Mouse (Mus musculus) hindbrain, embryonic 16.5 days (tissue): ENCODE data around the gene Tecpr1. TPM values are rescaled to one million over a fixed set of nuclear protein-coding genes. Genes with fewer than 3 reads are reported as not detected.

Experiments used
- ATAC-seq: fragments of 200-750 bp; cut with Nextera tagmentation; 2 replicates; pipeline ENCODE4 v1.8.0; 2017; ENCODE audit warnings: moderate TSS enrichment, moderate library complexity
- H3K27ac ChIP-seq: fragments of 300-500 bp; sonication (generic); 2 replicates; pipeline ENCODE4 v1.5.1; 2014; ENCODE audit warnings: low read depth, mild to moderate bottlenecking, control low read depth, low read length, moderate library complexity
- H3K27me3 ChIP-seq: fragments of 300-500 bp; sonication (generic); replicated peaks from 2 replicates; pipeline ENCODE4 v1.6.1; 2014; ENCODE audit warnings: low read length; ENCODE audit not compliant: control insufficient read depth, insufficient read depth
- H3K36me3 ChIP-seq: fragments of 300-500 bp; sonication (generic); 2 replicates; pipeline ENCODE4 v1.6.1; 2014; ENCODE audit warnings: mild to moderate bottlenecking, low read length, moderate library complexity, mixed read lengths; ENCODE audit not compliant: control insufficient read depth, insufficient read depth
- H3K4me1 ChIP-seq: fragments of 300-500 bp; sonication (generic); 2 replicates; pipeline ENCODE4 v1.6.1; 2014; ENCODE audit warnings: low read depth, low read length; ENCODE audit not compliant: control insufficient read depth, insufficient read depth
- H3K4me2 ChIP-seq: fragments of 300-500 bp; sonication (generic); 2 replicates; pipeline ENCODE4 v1.6.1; 2014; ENCODE audit warnings: mild to moderate bottlenecking, low read length, control low read depth, moderate library complexity
- H3K4me3 ChIP-seq: fragments of 300-500 bp; sonication (generic); 2 replicates; pipeline ENCODE4 v1.5.1; 2014; ENCODE audit warnings: mild to moderate bottlenecking, low read length, control low read depth, moderate library complexity
- H3K9ac ChIP-seq: fragments of 300-500 bp; sonication (generic); 2 replicates; pipeline ENCODE4 v1.6.1; 2014; ENCODE audit warnings: low read depth, mild to moderate bottlenecking, control low read depth, low read length, moderate library complexity
- H3K9me3 ChIP-seq: fragments of 300-500 bp; sonication (generic); 2 replicates; pipeline ENCODE4 v1.6.1; 2014; ENCODE audit warnings: mild to moderate bottlenecking, low read length, moderate library complexity; ENCODE audit not compliant: control insufficient read depth
- WGBS: fragments of 180-500 bp; shearing (Covaris S2); extraction: QIAGEN DNeasy Blood & Tissue Kit; methylation state at CpG from one replicate; pipeline ENCODE4 v1.1.7; 2014; 5-methylcytosine and 5-hydroxymethylcytosine counted together
- polyA plus RNA-seq: library from polyadenylated mRNA; unstranded; fragments of >200 nt; fragmentation: Nextera tagmentation; extraction: Ambion mirVana; gene quantifications from 2 replicates; pipeline ENCODE4 v1.2.1, GENCODE M21; 2015

The Tecpr1 gene
- polyA plus RNA-seq, 1 experiment from 2014 or later = 41.8 TPM

DNA sequence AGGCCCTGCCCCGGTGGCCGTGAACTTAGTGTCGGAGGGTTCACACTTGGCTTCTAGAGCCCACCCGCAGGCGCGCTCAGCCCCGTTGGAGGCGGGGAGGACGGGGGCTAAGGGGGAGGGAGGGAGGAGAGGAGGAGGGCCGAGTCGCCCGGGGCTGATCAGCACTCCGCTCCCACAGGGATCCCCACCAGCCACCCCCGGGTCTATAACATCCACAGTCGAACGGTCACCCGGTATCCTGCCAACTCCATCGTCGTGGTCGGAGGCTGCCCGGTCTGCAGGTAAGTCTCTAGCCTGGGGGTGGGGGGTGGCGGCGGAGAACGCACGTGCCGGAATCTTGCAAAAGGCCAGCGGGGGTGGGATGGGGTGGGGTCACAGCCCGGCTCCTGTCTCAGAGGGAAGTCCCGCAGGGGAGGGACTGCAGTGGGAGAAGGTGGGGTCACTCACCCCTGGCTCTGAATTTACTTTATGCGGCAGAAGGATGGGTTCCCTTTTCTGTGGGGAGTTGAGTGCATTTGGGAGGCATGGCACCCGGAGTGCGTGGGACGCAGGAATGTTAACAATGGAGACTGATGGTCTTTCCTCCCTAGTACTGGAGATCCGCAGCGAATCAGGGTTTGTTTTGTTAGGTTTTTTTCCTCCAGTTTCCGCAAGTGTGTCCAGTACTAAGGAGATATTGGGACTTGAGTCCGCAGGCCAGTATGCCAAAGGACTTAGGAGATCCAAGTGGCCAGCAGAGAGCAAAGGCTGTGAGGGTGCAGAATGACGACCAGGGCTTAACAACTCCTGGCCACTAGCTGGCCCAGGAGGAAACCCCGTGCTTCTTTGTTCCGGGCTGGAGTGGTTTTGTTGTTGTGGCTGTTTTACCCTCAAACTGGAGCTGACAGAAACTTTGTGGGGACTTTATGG is 32.5 kb upstream of the Tecpr1 start:
- no peak; the same call in none of the 2 replicates for ATAC-seq
- H3K9me3 ChIP-seq = no peaks in the 10 kb centered on the region
- no peaks in the 10 kb centered on the region for H3K27me3 ChIP-seq
- H3K4me3 ChIP-seq = peak overlapping the region; percentile 99
- H3K4me2 ChIP-seq = peak overlapping the region; percentile 81
- H3K4me1 ChIP-seq = peaks cover 40% of the 10 kb centered on the region
- peak overlapping the region; percentile 88 for H3K27ac ChIP-seq
- H3K36me3 ChIP-seq = no peaks in the 10 kb centered on the region
- WGBS = under 1% methylated on average over 40 of the region's 40 CpGs
- peak overlapping the region; percentile 97 for H3K9ac ChIP-seq

DNA sequence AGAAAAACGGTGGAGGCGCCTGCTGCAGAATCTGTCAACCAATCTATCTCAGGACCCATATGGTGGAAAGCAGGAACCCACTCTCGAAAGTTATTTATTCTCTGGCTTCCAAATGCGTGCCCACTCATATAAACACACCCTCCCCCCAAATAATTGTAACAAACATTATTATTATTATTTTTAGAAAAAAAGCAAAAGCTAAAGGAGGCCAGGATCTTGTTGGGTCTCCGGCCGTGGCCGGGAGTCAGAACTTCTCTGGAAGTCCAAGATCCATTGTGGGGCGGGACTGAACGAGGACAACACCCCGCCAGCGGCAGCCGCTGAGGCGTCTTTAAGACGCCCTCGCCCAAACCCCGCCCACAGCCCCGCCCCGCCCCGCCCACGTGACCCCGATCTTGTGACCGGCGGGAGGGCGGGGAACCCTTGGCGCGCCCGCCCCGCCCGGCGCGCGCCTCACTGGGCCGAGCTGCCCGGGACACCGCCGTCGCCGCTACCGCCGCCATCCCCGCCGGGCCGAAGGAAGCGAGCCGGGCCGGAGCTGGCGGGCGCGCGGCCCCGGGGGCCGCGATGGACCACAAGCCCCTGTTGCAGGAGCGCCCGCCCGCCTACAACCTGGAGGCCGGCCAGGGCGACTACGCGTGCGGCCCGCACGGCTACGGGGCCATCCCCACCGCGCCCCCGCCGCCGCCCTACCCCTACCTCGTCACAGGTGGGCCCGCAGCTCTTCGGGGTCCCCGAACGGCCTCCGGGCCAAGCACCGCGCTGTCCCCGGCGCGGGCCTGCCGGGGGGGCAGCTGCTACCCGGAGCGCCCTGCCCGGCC is 31.6 kb upstream of the Tecpr1 start:
- Histone ChIP-seq H3K4me2 (peak overlapping the region; percentile 81), H3K36me3 (no peaks in the 10 kb centered on the region), H3K9me3 (no peaks in the 10 kb centered on the region), H3K4me3 (peak overlapping the region; percentile 99), H3K4me1 (peaks cover 40% of the 10 kb centered on the region), H3K9ac (peak overlapping the region; percentile 97), H3K27ac (peak overlapping the region; percentile 88), H3K27me3 (no peaks in the 10 kb centered on the region)
- 2% methylated on average over 33 of the region's 84 CpGs for WGBS
- ATAC-seq = peak; percentile 79

DNA sequence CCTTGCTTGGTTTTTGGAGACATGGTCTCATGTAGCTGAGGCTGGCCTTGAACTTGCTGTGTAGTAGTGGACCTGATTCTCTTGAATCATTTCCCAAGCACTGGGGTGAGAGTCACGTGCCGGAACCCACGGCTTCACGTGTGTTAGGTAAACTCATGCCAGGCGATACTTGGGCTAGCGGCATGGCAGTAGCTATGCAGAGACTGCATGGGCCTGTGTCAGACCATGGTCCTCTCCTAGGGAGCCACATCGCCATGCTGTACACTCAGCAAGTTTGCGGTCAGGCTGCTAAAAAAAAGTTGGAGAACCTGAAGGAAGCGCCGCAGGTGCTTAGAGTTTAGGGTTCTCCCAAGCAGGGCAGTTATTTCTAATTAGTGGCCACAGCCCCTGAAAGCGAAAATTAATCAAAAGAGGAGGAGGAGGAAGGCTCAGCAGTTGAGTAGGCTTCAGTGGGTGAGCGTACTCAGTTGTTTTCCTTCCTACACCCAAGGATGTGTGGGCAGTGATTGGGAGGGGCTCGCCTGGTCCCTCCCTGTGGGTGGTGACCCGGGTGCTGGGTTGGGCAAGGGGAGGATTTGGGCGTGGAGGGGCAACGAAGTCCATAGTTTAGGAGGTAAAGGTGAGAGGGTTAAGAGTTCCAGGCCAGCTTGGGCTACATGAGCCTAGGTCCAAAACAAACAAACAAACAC is 30.9 kb upstream of the Tecpr1 start:
- Histone ChIP-seq H3K4me2 (peak overlapping the region; percentile 81), H3K9ac (no peak overlapping the region), H3K9me3 (no peaks in the 10 kb centered on the region), H3K4me3 (peak overlapping the region; percentile 99), H3K27me3 (no peaks in the 10 kb centered on the region), H3K36me3 (no peaks in the 10 kb centered on the region), H3K27ac (no peak overlapping the region), H3K4me1 (peaks cover 35% of the 10 kb centered on the region)
- 59% methylated on average over 16 of the region's 16 CpGs for WGBS
- ATAC-seq = no peak; the same call in 1 of the 2 replicates

DNA sequence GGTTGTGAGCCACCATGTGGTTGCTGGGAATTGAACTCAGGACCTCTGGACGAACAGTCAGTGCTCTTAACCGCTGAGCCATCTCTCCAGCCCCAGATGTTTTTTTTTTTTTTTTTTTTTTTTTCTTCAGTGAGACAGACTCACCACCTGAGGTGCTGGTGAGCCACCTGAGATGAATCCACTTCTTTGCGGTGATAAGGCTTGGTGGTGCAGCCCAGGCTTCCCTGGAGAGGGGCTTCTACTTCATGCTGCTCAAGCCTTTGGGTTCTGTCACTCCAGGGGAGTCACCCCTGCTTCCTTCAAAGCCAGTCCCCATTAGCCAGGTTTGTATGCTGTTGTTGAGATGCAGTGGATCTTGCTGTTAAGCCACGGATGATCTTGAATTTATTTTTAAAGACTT is 29.8 kb upstream of the Tecpr1 start:
- H3K27ac ChIP-seq = no peak overlapping the region
- H3K9me3 ChIP-seq = no peaks in the 10 kb centered on the region
- peaks cover 25% of the 10 kb centered on the region for H3K4me1 ChIP-seq
- no peaks in the 10 kb centered on the region for H3K27me3 ChIP-seq
- H3K4me3 ChIP-seq = no peak overlapping the region
- no peaks in the 10 kb centered on the region for H3K36me3 ChIP-seq
- WGBS = 66% methylated on average over 4 of the region's 4 CpGs
- no peak overlapping the region for H3K9ac ChIP-seq
- no peak overlapping the region for H3K4me2 ChIP-seq
- ATAC-seq = no peak

DNA sequence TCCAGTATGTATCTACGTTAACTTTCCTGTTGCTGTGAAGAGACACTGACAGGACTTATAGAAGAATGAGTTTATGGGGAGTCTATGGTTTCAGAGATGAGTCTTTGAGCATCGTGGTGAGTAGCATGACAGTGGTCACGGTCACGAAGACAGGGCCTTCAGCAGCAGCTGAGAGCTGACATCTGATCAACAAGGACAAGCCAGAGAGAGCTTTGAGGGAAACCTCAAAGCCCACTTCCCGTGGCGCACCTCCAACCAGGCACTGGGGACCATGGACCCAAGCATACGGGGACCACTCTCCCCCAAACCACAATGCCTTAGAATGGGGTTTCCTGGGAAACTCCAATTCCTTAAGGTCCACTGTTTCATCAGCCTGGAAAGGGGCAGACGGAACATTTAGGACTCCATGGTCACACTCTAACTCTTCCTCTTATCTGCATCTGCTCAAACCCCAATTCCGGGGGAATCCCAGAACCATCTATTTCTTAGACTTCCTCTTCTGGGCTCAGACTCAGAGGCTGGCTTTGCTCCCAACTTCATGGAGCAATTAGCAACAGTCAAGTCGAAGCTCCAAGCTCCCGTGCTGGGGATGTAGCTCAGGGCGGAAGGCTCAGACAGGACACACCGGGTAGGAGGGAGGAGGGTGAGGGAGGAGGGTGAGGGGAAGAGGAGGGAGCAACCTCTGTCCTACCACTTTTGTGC is 28.6 kb upstream of the Tecpr1 start:
- no peaks in the 10 kb centered on the region for H3K27me3 ChIP-seq
- no peaks in the 10 kb centered on the region for H3K9me3 ChIP-seq
- no peak overlapping the region for H3K9ac ChIP-seq
- 89% methylated on average over 13 of the region's 13 CpGs for WGBS
- H3K4me1 ChIP-seq = peaks cover 13% of the 10 kb centered on the region
- H3K4me2 ChIP-seq = no peak overlapping the region
- H3K4me3 ChIP-seq = no peak overlapping the region
- no peak overlapping the region for H3K27ac ChIP-seq
- ATAC-seq = no peak
- H3K36me3 ChIP-seq = no peaks in the 10 kb centered on the region

DNA sequence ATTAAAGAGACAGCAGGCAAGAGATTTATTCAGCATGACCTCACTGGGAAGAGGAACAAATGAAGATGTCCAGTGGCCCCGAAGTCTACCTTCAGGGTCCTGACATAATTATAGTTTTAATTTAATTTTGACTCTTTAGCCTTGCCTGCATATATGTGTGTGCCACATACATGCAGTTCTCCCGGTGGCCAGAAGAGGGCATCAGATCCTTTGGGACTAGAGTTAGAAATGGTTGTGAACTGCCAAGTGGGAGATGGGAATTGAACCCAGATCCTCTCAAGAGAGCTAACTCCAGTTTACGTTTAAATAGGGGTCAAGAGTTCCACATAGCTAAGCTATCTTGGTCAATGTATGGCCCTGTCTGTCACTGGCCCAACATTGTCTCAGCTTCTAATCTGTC is 26.5 kb upstream of the Tecpr1 start:
- H3K4me3 ChIP-seq = no peak overlapping the region

DNA sequence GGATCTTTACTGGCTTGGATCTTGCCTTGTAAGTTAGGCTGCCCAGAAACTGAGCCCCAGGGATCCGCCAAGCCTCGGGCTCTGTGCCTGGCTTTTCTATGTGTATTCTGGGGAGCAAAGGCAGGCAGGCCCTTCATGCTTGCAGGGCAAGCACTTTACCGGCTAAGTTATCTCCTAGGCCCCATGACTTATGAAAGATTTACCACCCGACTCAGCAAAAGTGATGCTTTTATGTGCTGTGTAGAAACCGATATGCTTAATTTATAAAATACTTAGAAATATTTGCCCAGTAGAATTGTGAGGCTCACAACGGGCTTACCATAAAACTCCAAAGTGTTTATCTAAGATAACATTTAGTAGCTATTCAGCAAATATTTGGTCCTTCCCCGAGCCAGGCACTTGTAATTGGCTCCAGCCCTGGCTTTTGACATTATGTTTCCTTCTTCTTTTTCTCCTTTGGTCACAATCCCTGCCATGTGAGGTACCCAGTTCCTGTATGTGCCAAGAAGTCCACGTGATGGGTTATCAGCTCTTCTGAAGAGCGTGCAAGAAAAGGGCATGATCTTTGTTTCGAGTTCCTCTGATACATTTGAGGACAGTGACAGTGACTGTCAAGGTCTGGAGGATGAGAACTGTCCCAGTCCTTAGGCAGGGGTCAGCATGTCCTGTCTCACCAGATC is 24.6 kb upstream of the Tecpr1 start:
- no peak for ATAC-seq
- Histone ChIP-seq H3K9me3 (no peaks in the 10 kb centered on the region), H3K4me3 (no peak overlapping the region), H3K4me1 (no peaks in the 10 kb centered on the region), H3K36me3 (no peaks in the 10 kb centered on the region), H3K4me2 (no peak overlapping the region), H3K27me3 (no peaks in the 10 kb centered on the region), H3K9ac (no peak overlapping the region), H3K27ac (no peak overlapping the region)
- WGBS = 85% methylated on average over 10 of the region's 10 CpGs

More for the DNA sequence above, 26.5 kb upstream of the Tecpr1 start:
- Histone ChIP-seq H3K27ac (no peak overlapping the region), H3K4me2 (no peak overlapping the region), H3K9me3 (no peaks in the 10 kb centered on the region), H3K36me3 (no peaks in the 10 kb centered on the region), H3K27me3 (no peaks in the 10 kb centered on the region), H3K4me1 (peaks cover 3% of the 10 kb centered on the region; the same call in 1 of the 2 replicates), H3K9ac (no peak overlapping the region)
- no peak for ATAC-seq
- WGBS = 82% methylated on average over 3 of the region's 3 CpGs

DNA sequence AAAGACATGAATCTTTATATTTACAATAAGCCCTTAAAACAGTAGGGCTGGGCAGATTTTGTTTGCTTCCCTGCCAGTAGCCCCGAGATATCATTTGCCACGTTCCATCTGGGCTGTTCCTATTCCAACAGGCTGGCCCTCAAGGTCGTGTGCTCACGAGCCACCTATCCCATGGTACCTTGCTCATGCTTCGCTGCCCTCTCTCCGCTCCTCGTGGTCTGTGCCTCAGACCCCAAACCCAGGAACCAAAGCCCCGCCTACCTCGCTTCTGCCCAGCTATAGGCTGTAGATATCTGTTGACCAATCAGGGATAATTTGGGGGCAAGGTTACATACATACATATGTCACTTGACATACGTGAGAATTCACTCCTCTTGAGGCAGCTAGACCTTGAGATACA is 23.9 kb upstream of the Tecpr1 start:
- no peaks in the 10 kb centered on the region for H3K4me1 ChIP-seq
- no peak for ATAC-seq
- H3K9me3 ChIP-seq = no peaks in the 10 kb centered on the region
- no peaks in the 10 kb centered on the region for H3K27me3 ChIP-seq
- H3K36me3 ChIP-seq = no peaks in the 10 kb centered on the region
- no peak overlapping the region for H3K4me2 ChIP-seq
- WGBS = 79% methylated on average over 10 of the region's 10 CpGs
- no peak overlapping the region for H3K27ac ChIP-seq
- H3K4me3 ChIP-seq = no peak overlapping the region
- no peak overlapping the region for H3K9ac ChIP-seq
